Mouse (Mus musculus) splenic B cell, adult 2 months (primary cell): Measurements from ENCODE around the gene Irgm2.
A peak's percentile ranks its signal among the peaks of the same experiment; 100 is the strongest.
"Not testable (repeated sequence)": the region's sequence is repeated elsewhere in the genome, so short reads cannot be mapped to it uniquely, and the experiment has no call there.

Source experiments
- DNase-seq: peaks from one replicate; pipeline ENCODE4 v3.0.0-alpha.2; 2011; ENCODE audit warnings: low read depth, low spot score
- H3K27me3 ChIP-seq: 2 replicates; pipeline ENCODE4 v1.6.1; 2012; ENCODE audit warnings: mild to moderate bottlenecking, low read length, moderate library complexity, mixed read lengths; ENCODE audit not compliant: control insufficient read depth, poor library complexity, insufficient read depth, severe bottlenecking
- H3K36me3 ChIP-seq: 2 replicates; pipeline ENCODE4 v1.6.1; 2012; ENCODE audit warnings: mild to moderate bottlenecking, low read length, moderate library complexity, mixed read lengths; ENCODE audit not compliant: control insufficient read depth, poor library complexity, insufficient read depth, severe bottlenecking

Gene Irgm2

DNA sequence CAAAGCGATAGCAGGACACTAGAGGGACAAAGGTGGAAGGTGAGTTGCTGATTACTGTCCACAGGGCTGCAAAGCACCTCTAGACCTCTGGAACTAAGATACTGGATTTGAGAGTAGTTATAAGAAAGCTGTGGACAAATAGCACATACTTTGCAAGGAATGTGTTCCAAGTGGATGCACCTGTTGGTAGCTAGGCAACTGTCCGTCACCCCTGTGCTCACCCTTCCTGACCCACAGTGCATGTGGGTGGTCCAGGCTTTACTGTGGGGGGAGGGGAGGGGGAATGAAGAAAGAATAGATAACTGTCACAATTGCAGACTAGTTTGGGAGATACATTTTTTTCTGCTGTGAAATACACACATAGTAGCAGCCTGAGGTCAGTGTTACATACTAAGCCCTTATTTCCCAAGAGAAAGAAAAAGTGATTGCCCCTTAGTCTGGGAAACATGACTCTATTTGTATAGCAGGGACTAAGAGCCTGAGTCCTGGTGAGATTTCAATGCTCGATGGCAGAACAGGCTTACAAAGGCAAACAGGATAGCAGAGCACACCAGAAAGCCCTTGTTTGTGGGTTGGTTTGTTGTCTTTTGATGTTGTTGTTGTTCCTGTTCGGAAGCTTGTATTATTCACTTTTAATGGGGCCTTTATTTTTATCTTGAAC is 5.4 kb upstream of the Irgm2 start:
- Histone ChIP-seq H3K36me3 (0 out of 2 replicates have a peak, but pooled peaks cover 1% of the 10 kb centered on the region), H3K27me3 (no peaks in the 10 kb centered on the region)
- no peak for DNase-seq

DNA sequence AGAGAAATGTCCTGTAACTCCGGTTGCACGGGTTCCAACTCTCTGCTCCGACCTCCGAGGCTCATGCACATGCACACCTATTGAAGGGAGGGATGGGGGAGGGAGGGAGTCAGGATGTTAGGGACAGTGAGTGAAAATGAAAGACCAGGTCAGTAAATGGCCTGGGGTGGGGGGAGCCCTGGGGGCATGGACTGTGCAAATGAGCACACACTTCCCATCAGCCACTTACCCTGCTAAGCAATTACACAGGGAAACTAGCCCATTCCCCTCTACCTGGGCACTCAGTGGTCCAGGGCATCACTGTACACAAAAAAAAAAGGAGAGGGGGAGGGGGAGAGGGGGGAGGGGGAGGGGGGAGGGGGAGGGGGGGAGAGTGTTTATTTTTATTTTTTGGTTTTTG is 755 bp upstream of the Irgm2 start:
- Histone ChIP-seq H3K36me3 (peaks cover 1% of the 10 kb centered on the region; the same call in 1 of the 2 replicates), H3K27me3 (no peaks in the 10 kb centered on the region)
- DNase-seq, result no peak

DNA sequence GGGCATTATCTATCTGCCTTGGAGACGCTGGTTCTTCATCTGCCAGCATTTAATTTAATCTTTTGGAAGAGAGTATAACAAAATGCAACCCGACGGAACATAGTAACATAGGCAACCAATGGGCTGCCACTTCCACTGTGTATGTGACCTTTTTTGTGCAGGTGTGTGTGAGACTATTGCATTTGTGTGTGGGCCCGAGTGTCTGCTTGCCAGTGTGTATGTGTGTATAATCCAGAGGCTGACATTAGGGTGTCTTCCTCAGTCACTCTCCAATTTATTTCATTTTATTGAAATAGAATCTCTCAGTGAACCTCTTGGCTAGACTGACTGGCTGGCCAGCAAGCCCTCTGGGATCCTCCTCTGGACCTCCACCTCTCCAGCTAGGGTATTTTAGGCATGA is 808 bp downstream of the Irgm2 start:
- no peak for DNase-seq
- Histone ChIP-seq H3K36me3 (peaks cover 3% of the 10 kb centered on the region), H3K27me3 (no peaks in the 10 kb centered on the region)

DNA sequence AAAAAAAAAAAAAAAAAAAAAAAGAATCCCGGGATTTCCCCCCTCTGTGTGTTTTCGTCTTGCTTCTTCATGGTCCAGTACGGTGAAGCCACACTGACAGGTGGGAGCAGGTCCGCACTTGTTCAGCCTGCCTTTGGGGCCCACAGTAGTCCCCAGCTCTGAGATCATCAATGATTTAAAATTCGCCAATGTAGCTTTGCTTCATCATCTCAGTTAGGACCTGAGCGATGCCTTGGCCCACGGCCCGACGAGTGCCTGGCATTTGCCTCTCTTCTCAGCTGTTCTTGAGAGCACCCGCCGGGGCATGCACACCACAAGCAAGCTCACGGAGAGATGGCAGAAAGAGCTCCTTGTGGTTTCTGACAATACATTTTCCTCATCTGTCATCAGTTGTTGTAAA is 1.6 kb downstream of the Irgm2 start:
- DNase-seq, result no peak
- peaks cover 9% of the 10 kb centered on the region for H3K36me3 ChIP-seq
- no peaks in the 10 kb centered on the region for H3K27me3 ChIP-seq

DNA sequence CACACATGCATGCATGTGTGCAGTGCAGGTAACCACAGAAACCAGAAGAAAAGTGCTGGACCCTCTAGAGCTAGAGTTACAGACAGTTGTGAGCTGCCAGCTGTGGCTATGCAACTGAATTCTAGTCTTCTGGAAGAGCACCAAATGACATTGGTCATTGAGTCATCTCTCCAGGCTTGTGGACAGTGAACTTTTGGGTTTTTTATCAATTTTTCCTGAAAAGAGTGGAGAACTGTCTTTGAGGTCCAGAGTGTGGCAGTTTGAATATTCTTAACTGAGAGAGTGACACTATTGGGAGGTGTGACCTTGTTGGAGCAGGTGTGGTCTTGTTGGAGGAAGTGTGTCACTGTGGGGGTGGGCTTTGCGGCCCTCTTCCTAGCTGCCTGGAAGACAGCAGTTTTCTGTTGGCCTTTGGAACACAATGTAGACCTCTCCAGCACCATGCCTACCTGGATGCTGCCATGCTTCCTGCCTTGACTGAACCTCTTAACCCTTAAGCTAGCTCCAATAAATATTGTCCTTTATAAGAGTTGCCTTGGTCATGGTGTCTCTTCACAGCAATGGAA is 11.0 kb downstream of the Irgm2 start:
- DNase-seq, result no peak
- H3K36me3 ChIP-seq, result 0 out of 2 replicates have a peak, but pooled peaks cover 7% of the 10 kb centered on the region

DNA sequence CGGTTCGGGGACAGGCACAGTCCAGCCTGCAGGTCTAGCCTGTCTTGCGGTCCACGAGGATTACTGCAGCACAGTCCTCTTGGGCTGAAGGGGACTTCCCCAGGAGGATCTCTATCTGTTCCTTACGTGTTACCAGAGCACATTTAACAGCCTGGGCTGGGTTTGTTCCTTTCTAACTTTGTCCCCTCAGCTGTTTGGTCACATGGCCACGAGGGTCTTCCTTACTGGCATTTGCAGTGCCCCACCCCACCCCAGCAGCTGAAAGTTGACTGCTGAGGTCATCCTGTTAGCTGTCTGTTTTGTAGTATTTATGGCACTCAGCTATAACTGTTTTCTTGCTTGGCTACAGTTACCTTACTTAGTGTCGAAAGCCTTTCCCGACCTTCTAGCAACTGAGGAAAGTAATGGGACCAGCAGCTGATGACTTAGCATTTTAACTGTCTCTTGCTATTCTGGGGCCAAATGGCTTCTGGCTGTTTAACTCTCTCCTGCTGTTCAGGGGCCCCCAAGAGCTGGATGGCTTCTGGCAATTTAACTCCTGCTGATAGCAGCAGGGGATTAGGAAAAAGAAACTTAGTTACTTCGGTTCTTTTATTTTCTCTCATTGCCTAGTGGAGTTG is 11.8 kb downstream of the Irgm2 start:
- Histone ChIP-seq H3K36me3 (0 out of 2 replicates have a peak, but pooled peaks cover under 1% of the 10 kb centered on the region), H3K27me3 (no peaks in the 10 kb centered on the region)
- no peak for DNase-seq

More for the DNA sequence above, 11.0 kb downstream of the Irgm2 start:
- no peaks in the 10 kb centered on the region for H3K27me3 ChIP-seq

DNA sequence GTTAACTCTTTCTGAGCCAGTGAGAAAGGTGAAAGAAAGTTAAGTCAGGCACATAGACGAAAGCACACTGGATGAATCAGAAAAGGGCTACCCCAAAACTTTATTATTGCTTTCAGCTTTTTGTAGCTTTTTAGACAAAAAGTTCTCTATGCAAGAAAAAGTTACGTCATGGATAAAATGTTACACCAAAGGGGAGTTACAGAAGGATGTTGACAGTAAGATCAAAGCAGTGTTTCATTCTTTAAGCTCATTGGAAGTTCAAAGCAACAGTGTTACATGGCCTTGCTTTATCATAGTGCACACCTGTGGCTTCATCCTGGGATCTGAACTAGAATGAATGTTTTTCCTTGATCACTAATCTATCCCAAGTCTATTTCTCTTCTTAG is 12.3 kb downstream of the Irgm2 start:
- no peaks in the 10 kb centered on the region for H3K27me3 ChIP-seq
- no peak for DNase-seq
- H3K36me3 ChIP-seq, result no peaks in the 10 kb centered on the region

DNA sequence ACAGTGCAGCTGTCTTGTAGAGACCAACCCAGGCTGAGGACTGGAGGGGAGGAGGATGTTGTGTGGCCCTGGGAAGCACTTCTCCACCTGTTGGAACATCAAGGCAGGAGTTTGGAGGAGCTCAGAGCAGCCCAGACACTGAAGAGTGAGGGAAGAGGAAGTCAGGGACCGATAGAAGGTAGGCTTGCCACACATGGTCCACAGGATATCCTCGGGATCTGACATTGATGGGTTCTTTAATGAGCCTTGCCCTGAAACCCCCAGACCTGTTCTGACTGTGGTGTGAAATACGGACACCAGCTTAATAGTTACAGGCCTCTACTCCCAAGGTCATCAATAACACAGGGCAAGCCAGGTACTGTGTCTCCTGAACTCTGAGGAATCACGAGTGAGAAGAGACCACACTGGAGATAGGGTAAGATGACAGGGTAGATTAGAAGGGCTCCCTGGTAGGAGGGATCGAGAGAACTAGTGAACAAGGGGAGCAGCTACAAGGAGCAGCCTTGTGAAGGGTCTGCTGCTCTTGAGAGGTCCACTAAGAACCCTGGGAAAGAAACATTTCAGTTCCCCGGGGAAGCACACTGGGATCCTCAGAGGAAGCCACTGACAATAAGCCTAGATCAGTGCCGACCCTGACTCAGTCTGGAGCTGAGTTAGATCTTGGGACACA is 14.4 kb downstream of the Irgm2 start:
- Histone ChIP-seq H3K36me3 (0 out of 2 replicates have a peak, but pooled peaks cover under 1% of the 10 kb centered on the region), H3K27me3 (no peaks in the 10 kb centered on the region)
- DNase-seq, result no peak

DNA sequence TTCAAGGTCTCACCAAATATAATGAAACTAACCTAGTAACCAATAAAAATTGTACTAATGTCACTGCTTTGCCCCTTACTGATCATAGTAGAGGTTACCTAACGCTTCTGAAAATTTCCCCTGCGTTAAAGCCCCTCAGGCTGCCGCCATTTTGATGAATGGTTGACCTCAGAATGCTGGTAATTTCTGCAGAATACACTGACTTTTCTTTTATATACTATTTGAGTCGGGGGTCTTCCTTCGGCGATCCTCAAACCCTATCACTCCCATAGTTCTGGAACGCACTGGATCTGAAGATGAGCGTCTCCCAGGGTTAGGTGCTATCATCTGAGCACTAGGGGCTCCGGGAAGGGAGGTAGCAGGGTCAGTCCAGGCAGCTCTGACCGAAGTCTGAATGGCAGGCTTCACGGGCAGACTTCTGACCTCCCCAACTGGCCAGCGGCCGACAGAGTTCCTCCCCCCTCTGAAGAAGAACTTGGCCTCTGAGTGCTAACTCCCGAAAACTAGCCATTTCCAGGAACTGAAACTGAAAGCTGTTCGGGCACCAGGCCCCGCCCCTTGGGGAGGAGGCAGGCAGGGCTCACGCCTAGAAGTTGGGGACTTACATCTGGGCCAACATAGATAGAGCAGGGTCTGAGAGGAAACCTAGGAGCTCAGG is 15.1 kb downstream of the Irgm2 start:
- peak; percentile 90 for DNase-seq
- 0 out of 2 replicates have a peak, but pooled peaks cover 1% of the 10 kb centered on the region for H3K36me3 ChIP-seq
- no peaks in the 10 kb centered on the region for H3K27me3 ChIP-seq

DNA sequence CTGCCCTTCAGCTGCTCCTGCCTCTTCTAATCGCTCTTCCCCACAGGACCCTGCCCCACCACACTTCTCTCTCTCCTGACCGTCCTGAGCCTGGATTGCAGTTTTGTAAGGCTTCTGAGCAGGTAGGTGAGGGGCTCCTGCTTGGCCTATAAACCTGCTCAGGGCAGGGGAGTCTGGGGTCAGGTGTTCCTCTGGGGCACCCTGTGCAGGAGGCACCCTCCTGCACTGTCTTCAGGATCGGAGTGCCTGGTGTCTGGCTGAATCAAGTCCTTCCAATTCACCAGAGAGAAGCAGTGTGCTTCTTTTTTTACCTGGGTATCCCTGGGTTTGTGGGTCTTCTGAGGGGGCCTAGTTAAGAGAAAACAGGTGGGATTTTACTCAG is 15.6 kb downstream of the Irgm2 start:
- DNase-seq, H3K36me3 ChIP-seq, H3K27me3 ChIP-seq: not testable (repeated sequence)

DNA sequence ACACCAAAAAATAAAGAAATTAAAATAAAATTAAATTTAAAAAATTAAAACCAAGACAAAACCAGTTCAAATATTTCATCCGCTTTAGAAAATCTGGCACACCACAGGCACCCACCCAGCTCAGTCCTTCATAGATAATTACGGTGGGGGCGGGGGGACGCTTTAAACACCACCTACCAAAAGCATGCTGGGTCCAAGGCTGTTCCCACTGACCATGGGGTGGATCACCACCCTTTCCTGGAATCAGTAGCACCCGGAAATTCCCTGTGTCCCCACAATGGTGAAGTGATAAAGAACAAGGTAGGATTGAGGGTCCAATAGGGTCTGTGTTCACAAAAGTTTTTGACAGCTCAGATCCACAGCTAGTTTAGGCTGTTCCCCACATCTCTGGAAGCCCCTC is 16.4 kb downstream of the Irgm2 start:
- no peak for DNase-seq
- 0 out of 2 replicates have a peak, but pooled peaks cover 4% of the 10 kb centered on the region for H3K36me3 ChIP-seq
- H3K27me3 ChIP-seq, result no peaks in the 10 kb centered on the region

DNA sequence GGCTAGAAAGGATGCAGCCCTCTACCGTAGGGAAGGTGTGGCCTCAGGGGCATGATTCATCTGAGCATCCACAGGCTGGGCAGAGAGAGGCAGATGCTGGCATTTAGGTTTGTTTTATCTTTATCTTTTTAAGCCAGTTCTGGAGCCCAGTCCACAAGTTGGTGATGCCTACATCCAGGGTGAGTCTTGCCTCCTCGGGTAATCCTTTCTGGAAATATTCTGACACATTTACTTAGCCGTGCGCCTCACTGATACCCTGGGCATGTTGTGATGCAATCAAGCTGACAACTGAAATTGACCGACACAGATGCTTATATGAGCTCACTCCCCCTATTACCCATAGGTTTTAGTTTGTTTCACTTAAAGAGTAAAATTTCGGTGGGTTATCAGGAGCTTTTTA is 17.4 kb downstream of the Irgm2 start:
- Histone ChIP-seq H3K36me3 (0 out of 2 replicates have a peak, but pooled peaks cover 4% of the 10 kb centered on the region), H3K27me3 (no peaks in the 10 kb centered on the region)
- no peak for DNase-seq

DNA sequence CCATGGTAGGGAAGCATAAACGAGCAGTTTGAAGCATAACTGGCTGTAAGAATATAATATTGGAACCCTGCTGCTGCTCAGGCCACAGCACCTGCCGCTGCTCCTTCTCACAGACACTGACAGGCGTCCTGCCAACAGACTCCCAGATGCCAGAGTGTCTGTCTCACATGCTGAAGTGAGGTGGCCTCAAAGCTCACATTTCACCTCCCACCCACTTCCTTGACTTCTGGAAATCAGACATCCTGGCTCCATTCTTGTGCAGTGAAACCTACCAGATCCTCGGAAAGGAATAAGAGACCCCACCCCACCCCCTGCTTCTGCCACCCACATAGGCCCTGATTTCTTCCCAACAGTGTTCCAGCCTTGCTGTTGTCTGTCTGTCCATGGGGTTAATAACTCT is 24.3 kb downstream of the Irgm2 start:
- H3K27me3 ChIP-seq, result no peaks in the 10 kb centered on the region
- no peak for DNase-seq
- peaks cover 4% of the 10 kb centered on the region; the same call in 1 of the 2 replicates for H3K36me3 ChIP-seq

DNA sequence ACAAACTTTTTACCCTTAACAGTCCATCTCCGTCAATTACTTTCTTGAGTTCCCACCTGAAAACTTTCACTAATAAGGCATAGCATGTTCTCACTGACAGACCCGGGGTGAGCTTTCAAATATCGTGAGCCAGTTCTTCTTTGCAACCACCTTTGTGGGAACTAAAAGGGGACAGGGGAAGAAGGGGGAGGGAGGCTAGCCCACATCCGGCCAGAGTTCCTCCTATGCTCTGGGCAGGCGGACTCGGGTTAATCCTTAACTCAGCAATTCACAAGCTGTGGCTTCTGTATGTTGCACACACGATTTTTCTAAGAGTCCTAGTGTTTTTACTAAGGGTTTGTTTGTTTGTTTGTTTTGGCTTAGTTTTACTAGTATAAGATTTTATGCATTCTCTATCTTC is 24.9 kb downstream of the Irgm2 start:
- H3K27me3 ChIP-seq, result no peaks in the 10 kb centered on the region
- H3K36me3 ChIP-seq, result peaks cover 3% of the 10 kb centered on the region; the same call in 1 of the 2 replicates
- peak; percentile 70 for DNase-seq
